Mouse (Mus musculus): ENCODE measurements around the gene Mamdc2.

Mamdc2 gene

DNA sequence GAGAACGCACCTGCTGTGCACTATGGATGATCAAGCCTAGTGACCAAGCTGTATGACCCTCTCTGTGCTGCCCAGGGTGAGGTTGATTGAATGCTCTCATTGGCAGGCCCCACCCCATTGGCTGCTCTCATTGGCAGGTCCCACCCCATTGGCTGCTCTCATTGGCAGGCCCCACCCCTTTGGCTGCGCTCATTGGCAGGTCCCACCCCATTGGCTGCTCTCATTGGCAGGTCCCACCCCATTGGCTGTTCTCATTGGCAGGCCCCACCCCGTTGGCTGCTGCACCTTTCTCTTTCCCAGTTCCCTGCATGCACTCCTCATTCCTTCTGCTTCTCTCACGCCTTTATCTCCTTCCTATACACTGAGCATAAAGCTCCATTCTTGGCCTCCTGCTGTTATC is 12.5 kb downstream of the Mamdc2 start:
- no peak for DNase-seq (ENCODE audit: low spot score in 2 of 2)

DNA sequence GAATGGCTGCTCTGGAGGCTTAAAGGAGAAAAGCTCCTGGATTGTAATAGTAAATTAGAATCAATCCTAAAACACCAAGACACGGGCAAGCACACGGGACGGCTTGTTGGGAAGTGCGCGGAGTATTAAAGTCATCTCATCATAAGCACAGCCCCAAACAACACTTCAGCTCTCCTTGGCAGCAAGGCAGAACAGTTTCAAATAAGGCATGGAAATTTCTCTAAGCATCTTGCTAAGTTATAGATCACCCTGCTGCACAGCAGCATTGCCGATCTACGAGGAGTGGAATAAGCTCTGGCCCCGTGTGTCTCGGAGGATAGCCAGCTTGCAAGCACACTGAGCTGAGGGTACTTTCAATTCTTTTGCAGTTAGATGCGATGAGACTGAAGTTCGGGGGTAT is 13.8 kb downstream of the Mamdc2 start:
- DNase-seq (ENCODE audit: low spot score in 2 of 2) = no peak

DNA sequence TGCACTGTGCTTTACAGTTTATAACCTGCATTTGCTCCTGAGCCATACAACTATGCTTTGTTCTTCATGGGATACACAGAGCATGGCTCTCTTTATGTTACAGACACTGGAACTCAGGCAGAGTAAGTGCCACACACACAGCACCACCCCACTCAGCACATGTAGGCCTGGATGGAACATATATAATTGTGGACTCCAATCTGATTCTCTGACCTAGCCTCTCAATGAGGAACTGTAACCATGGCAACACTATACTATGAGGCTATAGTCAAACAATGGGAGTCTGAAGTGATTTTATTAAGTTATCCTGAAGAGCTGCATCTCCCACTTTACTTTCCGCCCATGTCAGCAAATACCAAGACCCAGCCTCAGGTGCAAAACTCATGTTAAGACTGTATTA is 30.6 kb downstream of the Mamdc2 start:
- no peak for DNase-seq (ENCODE audit: low spot score in 2 of 2)

DNA sequence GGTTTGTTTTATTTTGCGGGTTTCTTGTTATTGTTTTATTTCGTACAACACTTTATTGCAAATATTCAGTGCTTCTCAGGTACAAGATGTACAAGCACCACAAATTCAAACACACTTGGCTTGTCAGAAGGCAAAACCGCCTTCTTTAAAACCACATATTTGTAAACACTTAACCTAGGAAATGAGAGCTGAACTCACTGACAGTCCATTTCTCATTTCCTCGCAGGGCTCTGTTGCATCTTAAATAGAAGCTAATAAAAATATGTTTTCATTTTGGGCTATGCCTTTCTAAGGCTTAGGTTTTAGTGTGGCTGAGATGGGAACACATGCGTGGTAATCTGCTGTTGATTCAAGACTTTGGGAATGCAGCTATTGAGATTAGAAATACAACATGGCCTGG is 37.4 kb downstream of the Mamdc2 start:
- DNase-seq (ENCODE audit: low spot score in 2 of 2) = no peak

DNA sequence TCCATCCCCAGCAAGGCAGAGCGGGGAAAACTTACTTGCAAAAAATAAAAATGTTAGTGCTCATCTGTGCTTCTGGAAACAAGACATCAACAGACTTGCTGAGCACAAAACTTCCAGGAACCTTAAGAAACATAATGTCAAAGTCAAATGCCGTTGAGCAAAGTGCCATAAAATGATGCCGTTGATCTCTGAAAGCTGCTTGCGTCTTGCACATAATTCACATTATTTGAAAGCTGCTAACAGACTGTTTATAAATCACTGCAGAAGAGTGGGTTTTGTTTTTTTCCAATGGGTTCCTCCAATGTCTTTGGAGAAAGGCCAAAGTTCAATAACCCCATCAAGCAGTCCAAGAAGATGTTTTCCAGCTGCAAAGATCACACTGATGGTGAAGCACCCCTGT is 37.9 kb downstream of the Mamdc2 start:
- no peak for DNase-seq (ENCODE audit: low spot score in 2 of 2)

DNA sequence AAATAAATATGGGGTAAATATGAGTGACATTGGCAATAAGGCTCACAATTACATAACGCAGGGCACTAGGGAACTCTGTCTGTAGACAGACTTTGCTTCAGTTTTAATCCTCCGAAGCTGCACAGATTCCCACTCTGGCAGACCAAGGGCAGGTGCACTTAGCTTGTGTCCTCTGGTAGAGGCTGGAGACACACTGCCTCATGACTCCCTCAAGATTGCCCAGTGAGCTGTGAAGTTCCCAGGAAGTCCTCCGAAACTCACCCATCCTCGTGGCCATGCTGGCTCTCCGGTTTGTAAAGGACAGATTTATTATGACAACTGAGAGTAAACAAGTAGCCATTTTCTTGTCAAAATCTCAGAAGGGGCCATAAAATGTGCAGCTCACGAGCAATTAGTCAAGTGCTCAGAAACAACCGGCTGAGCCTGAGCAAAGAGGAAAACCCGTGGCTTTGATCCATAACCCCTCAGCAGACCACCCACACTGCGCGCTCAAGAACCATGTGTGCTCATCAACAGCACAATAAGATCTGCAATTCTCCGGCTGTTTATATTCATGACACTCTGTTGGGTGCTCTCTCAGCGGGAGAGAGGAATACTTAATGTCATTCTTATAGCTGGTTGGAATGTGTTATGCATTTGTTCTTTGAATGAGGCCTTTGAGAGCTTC is 46.6 kb downstream of the Mamdc2 start:
- no peak for DNase-seq (ENCODE audit: low spot score in 2 of 2)

DNA sequence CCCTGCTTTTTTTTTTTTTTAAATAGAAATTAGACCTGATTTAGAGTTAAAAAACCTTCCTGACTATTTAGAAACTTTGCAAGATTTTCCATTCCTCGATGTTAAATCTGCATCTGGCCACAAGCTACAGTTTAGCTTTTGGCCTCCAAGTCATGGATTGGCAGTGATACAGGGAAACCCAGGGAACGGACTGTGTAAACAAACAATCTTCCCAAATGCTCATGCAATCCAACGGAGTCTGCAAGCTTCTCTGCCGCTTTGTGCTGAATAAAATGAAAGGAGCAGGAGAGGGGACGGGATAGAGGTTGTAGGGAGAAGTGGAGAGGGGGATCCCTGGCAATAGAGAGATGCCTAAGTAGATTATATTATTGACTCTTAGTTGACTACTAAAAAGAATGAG is 47.8 kb downstream of the Mamdc2 start:
- no peak for DNase-seq (ENCODE audit: low spot score in 2 of 2)

DNA sequence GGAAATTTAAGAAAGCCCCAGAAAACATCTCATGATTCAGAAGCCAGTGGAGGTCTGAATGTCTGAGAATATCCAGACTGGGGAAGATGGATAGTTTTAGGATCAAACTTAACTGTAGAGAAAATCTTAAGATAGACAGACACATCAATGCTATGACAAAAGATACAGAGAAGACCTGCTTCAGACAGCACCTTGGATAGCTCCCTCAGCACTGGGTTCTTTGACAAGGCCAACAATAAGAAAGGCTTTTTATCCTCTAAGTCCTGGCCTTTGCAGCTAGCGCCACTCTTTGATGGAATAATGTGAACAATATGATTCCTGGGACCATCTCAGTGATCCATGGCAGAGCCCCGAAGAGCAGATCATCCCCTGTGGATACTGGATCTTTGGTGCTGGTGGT is 52.3 kb downstream of the Mamdc2 start:
- no peak for DNase-seq (ENCODE audit: low spot score in 2 of 2)

DNA sequence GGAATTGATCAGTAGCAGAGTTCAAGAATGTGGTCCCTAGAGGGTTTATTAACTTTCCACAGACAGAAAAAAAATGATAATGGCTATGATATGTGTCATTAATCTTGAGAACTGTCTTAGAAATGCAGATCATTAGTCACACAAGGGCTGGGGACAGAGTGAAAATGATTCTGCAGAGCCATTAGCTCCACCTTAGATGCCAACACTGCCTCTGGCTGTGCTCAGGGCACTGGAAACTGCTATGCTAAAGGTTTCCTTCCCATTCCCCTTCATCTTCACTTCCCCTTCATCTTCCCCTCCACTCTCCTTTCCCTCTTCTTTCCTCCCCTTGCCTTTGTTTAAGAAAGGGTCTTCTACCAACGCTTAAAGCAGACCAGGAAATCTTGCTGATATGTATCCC is 53.6 kb downstream of the Mamdc2 start:
- DNase-seq (ENCODE audit: low spot score in 2 of 2) = no peak

DNA sequence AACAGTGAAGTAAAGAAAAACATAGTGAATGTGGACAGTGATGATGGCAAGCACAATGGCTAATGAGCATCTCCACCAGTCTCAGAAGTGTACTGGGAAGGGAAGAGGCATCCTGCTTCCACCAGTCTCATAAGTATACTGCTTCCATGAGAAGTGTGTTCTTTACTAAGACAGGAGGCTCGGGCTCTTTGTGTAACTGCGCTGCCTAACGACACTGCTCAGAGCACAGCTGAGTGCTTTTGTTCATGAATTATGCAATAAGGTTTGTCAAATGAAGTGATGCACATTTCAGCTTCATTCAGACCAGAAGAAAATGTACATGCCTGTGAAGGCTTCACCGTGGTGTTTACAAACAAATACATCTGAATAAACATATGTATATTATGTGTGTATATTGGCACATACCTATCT is 59.4 kb downstream of the Mamdc2 start:
- DNase-seq (ENCODE audit: low spot score in 2 of 2) = no peak

DNA sequence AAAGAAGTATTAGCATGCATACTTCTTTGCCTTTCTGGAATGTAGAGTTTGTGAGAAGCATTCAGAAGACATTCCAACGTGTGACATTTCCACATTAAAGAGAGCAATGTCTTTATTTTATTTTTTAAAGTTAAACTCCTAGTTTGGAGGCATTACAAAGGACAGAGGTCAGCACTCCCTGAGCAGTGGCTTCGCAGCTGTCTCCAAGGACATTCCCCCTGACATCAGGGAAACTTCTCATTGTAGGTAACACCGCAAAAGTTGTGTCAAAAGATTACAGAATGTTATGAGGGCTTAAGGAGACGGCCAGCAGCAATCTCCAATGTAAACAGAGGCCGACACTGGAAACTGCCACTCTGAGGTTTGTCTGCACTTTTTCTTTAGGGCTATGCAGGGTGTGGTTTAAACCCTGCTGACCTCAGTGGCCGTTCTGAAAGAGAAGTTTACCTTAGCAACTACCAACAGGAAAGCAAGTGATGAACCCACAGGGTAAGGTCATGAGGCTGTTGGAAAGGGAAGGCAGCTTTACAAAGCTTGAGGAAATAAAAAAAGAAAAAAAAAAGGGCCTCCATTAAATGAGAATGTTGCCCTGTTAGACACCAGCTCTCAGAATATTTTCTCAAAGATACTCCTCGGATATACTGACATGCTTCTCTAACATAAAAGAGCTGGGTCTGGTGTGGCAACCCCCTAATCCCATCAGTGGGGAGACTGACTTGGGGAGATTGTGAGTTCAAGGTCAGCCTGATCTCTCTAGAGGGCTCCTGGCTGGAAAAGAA is 60.0 kb downstream of the Mamdc2 start:
- no peak for DNase-seq (ENCODE audit: low spot score in 2 of 2)

DNA sequence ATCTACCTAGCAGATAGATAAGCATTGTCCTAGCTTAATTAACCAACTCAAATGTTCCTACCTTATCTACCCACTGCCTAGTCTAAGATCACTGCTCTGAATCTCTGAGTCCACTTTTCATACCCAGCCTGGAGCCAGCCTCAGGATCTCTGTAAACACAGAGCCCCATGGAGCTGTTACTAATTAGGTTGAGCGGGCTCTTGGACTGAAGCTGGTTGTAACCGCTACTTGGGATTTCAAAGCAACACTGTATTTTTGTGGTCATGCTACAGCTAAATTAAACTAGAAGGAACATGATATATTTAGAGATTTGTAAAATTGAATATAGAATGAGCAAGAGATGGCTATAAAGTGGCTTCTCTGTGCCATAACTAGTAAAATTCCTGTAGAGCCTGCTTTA is 65.8 kb downstream of the Mamdc2 start:
- DNase-seq (ENCODE audit: low spot score in 2 of 2) = no peak

DNA sequence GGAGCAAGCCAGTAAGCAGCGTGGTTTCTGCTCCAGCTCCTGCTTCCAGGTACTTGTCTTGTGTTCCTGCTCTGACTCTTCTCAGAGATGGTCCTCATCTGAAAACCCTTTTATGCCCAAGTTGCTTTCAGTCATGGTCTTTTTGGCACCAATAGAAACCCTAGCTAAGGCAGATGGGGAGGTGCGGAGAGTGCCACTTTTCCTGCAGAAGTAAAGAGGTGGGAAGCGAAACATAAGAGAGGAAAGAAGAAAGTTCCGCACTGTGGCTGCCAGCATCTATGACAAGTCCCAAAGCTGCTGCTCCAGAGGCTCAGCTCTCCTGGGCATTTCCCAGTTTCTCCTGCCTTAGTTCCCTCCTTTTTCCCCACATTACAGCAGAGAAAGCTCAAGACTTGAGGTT is 67.3 kb downstream of the Mamdc2 start:
- no peak for DNase-seq (ENCODE audit: low spot score in 2 of 2)

DNA sequence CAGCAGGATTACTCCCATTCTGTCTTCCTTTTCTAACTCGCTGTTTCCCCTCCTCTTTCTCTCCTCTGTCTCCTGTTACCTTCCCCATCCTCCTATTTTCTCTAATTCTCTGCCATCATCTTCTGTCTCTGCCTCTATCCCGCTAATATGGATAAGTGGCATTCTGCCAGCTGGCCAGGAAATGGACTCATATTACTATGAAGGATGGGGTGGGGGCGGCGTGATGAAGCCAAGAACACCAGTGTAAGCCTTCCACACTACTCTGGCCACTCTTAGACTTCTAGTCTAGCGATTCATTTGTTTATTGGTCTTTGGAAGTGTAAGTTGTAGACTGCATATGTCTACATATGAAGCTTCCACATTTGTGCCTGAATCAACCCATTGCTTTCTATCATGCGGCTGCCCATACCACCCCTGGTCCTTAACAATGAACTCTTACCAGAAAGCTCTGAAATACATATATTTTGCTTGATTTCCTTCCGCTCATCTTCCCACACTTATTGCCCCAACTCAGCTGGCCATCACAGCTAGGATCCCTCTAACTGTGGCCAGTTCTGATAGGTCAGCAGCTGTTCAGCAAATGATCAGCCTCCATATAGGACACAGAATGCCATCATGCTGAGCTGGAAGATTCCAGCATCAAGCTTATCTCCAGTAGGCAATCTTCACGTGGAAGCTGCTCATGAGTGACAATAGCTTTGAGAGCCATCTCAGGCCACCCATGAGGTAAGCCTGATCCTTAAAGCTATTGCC is 68.3 kb downstream of the Mamdc2 start:
- no peak for DNase-seq (ENCODE audit: low spot score in 2 of 2)

DNA sequence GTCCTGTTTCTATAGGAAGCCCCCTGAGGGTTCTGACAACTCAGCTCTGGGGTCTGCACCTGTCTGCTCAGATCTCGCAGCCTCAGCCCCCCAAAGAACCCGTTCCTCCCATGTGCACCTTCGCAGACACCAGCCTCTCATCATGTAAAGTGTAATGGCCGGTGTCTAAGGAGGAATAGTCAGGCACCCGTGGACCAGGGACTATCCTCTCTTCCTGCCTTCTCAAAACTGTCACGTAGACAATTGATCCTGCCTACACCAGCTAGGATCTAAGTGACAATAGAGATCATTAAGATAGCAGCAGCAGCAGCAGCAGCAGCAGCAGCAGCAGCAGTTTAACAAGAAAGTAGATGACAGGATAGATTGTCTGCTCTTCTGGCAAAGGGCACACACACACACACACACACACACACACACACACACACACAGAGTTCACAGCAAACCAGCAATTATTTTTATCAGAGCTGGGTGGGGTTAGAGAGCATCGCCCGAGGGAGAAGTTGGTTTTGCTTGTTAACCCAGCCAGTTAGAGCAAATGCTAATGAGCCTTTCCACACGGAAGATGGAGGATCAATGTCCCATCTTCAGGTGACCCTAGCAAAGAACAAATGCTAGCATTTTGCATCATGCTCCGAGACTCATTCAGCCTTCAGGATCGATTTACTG is 71.6 kb downstream of the Mamdc2 start:
- no peak for DNase-seq (ENCODE audit: low spot score in 2 of 2)

DNA sequence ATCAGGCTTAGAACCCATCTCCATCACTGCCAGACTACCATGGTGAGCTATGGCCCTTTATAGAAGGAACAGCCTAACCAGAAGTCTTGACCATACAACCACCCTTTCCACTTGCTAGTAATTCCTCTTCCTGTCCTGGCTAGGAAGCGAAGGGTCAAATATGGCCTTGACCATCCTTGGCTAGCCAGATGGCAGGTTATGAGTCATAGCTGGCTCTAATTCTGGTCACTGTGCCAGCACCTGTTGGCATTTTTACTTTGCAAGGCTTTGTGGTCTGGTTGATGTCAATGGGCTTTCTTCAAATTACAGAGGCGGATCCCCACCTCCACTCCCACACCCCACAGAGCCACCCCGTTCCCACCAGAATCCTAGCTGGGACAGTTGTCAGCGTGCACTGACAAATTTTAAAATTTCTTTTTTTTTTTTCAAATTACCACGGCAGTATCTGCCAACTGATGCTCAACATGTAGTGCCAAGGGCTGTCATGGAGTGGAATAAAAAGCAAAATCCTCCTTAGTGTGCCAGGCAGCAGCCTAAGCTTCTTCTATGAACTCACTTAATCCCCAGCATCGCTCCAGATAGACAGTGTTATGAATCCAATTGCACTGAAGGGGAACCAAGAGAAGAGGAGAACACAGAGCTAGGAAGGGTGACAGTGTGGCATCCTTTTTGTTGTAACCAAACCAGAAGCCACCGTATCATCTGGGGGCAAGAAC is 73.1 kb downstream of the Mamdc2 start:
- DNase-seq (ENCODE audit: low spot score in 2 of 2) = no peak

DNA sequence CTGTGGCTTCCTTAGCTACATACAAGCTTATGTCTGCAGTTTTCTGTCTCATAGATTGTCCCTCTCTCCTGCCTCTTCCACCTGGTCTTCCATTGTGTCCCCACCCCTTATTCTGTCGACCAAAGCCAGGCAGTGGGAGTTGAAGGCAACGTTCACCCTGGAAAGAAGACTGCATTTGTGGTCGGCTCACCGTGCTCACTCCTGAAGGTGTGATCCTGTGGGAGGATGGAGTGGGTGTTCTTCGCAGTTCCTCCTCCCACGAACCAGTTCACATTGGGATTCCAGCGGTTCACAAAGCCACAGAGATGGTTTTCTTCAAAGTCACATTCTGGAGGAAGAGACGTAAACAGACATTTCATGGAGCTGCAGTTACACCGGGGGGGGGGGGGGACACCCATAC is 74.5 kb downstream of the Mamdc2 start:
- DNase-seq (ENCODE audit: low spot score in 2 of 2) = no peak

DNA sequence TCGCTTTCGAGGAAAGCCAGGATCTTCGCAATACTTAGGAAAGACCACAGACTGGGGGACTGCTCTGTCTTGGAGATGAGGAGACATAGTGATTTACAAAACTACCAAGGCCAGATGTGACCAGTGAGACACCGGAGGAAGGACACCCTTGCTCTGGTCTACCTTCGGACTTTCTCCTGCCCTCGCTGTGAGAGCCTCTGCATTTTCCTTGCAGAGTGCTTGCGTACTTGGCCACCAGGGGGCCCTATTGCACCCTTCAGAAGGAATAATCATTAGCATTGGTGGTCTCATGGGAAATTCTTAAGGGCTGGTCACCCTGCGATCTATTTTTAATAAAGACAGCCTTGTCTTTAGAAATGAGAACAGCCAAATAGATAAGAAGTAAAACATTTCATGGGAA is 75.0 kb downstream of the Mamdc2 start:
- DNase-seq (ENCODE audit: low spot score in 2 of 2) = peak; percentile 67 to 68

DNA sequence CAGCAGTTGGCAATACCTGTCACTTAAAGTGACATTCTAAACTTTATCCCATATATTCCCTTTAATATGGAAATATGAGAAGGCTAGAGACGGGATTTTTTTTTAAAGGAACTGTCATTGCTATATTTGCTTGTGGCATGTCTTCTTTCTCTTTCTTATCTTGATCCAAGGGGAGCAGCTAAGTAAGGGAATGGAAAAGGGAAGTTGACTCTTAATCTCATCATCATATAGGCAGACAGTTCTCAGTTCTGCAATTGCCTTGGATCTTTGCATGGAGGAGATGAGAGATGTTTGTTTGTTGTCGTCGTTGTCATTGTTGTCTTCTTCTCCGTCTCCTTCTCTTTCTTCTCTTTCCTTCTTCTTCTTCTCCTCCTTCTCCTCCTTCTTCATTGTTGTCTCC is 79.0 kb downstream of the Mamdc2 start:
- no peak for DNase-seq (ENCODE audit: low spot score in 2 of 2)

DNA sequence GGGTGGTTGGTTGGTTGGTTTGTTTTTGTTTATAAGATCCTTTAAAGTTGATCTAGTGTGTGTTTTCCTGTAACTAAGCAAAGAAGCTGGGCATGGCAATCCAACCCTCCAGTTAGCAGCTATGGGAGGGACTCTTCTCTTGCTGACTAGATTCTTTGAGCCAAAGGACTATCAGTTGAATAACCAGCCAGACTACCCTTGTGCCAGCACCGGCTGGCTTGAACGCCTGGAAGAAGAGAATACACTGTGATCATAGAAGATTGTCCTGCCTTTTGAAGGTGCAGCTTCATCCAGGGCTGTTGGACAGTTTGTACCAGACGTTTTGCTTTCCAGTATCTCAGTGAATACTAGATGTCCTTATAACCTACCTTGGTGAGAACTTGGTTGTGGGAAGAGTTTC is 86.2 kb downstream of the Mamdc2 start:
- DNase-seq (ENCODE audit: low spot score in 2 of 2) = no peak

DNA sequence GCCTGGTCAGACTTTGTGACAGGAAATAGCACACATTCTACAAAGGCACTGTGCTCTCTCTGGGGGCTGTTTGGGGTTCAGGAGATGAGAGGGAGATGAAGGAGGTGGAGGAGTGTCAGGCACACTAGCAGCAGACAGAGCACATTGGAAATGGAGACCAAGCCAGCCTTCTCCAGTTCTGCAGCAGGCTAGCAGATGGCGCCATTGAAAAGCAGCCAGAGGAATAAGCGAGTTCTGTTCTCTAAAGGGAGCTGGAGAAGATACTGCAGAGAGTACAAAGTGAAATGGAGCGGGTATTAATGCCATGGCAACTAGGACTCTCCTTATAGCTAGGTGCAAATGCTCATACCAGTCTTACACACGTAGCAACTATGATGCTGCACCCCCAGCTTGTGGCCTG is 87.1 kb downstream of the Mamdc2 start:
- peak; percentile 31 to 40 for DNase-seq (ENCODE audit: low spot score in 2 of 2)

DNA sequence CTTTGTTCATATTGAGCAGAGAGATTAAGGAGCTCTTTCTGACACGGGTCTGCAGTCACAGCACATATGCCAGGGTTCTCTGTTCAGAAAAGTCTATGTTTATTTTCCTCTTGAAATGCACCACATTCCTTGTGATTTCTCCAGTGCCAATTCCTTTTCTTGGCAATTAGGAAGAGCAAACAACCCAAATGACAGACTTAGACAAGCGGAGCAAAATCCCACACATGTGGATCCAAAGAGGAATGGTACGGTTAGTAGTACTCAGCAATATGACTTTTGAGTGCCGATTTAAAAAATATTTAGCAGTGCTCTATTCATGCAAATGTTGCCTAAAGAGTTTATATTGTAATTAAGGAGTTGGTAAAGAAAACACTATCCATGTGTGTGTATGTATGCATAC is 87.7 kb downstream of the Mamdc2 start:
- no peak for DNase-seq (ENCODE audit: low spot score in 2 of 2)
